In the genomic region with DNA sequence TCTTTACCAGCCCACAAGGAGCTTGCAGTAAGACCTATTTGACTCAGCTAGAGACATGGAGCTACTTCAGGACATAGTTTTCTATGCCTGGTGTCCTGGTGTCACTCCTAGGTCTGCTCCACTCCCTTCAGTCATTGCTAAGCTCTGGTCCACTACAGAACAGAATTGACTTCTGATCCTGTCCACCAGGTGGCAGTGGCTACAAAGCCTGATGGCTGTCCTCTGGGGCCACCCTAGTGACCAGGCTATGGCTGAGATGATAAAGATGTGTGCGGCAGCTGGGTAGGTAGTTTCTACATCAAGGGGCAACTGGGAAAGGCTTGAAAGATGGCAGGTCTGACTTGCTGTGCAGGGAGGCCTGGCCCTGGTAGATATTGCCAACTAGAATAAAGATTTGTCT, we compare ENCODE assay signal across 8 mouse cellular contexts. TPM values are rescaled to one million over a fixed set of nuclear protein-coding genes. Genes with fewer than 3 reads are reported as not detected.
DNase-seq lines count a peak whose midpoint lies in the region; ATAC-seq and TF ChIP-seq lines count a peak whose summit lies in the region.

No protein-coding gene starts in this region.

- DNase-seq in thymus, postnatal 14 days = peak; percentile 40
- no peak for DNase-seq in thymus, postnatal 10 days (ENCODE audit: low spot score in 2 of 2)
- peak; percentile 78 to 80 for DNase-seq in cerebellum, adult 2 months
- DNase-seq in frontal cortex, postnatal 36 days (ENCODE audit: low spot score in 2 of 2) = peak; percentile 56 to 74
- peak; percentile 78 for DNase-seq in intestine, embryonic 14.5 days (ENCODE audit: low spot score)
- DNase-seq in splenic B cell, adult 2 months (ENCODE audit: low read depth, low spot score) = peak; percentile 66

- no peaks in the 10 kb centered on the region for H3K9me3 ChIP-seq in intestine, embryonic 14.5 days (ENCODE audit: control insufficient read depth, low read length)
- H3K9me3 ChIP-seq in limb, embryonic 12.5 days = no peaks in the 10 kb centered on the region
- no peaks in the 10 kb centered on the region for H3K9me3 ChIP-seq in midbrain, embryonic 15.5 days

- no peak overlapping the region for H3K27ac ChIP-seq in cerebellum, adult 2 months (ENCODE audit: insufficient read depth, low read length)
- H3K27ac ChIP-seq in intestine, embryonic 14.5 days (ENCODE audit: low read depth) = no peak overlapping the region
- no peak overlapping the region for H3K27ac ChIP-seq in limb, embryonic 12.5 days
- no peak overlapping the region for H3K27ac ChIP-seq in midbrain, embryonic 15.5 days

- no peak overlapping the region for H3K9ac ChIP-seq in intestine, embryonic 14.5 days (ENCODE audit: low read length)
- H3K9ac ChIP-seq in limb, embryonic 12.5 days (replicated peaks) = no peak overlapping the region
- H3K9ac ChIP-seq in midbrain, embryonic 15.5 days = no peak overlapping the region

- peaks cover 18% of the 10 kb centered on the region for H3K36me3 ChIP-seq in intestine, embryonic 14.5 days (ENCODE audit: control insufficient read depth, insufficient read depth, low read length)
- H3K36me3 ChIP-seq in limb, embryonic 12.5 days = peaks cover 34% of the 10 kb centered on the region
- peaks cover 4% of the 10 kb centered on the region; the same call in 1 of the 2 replicates for H3K36me3 ChIP-seq in midbrain, embryonic 15.5 days (replicated peaks)
- peaks cover 7% of the 10 kb centered on the region; the same call in 1 of the 2 replicates for H3K36me3 ChIP-seq in splenic B cell, adult 2 months (ENCODE audit: control insufficient read depth, insufficient read depth, low read length, poor library complexity, severe bottlenecking)

- no peaks in the 10 kb centered on the region for H3K27me3 ChIP-seq in cerebellum, adult 2 months (ENCODE audit: control insufficient read depth, insufficient read depth, low read length)
- no peaks in the 10 kb centered on the region for H3K27me3 ChIP-seq in intestine, embryonic 14.5 days (replicated peaks; ENCODE audit: control insufficient read depth, insufficient read depth, low read length)
- no peaks in the 10 kb centered on the region for H3K27me3 ChIP-seq in limb, embryonic 12.5 days
- no peaks in the 10 kb centered on the region for H3K27me3 ChIP-seq in midbrain, embryonic 15.5 days (replicated peaks)
- no peaks in the 10 kb centered on the region for H3K27me3 ChIP-seq in splenic B cell, adult 2 months (ENCODE audit: control insufficient read depth, insufficient read depth, low read length, poor library complexity, severe bottlenecking)

- TF ChIP-seq POLR2A in cerebellum, adult 2 months (IDR thresholded peaks at IDR 0.05; ENCODE audit: borderline replicate concordance, insufficient read depth, low read length) = no peak

- H3K4me2 ChIP-seq in intestine, embryonic 14.5 days (ENCODE audit: low read length) = no peak overlapping the region
- H3K4me2 ChIP-seq in limb, embryonic 12.5 days = no peak overlapping the region
- H3K4me2 ChIP-seq in midbrain, embryonic 15.5 days = no peak overlapping the region

- peaks cover 4% of the 10 kb centered on the region for H3K4me1 ChIP-seq in cerebellum, adult 2 months (ENCODE audit: control insufficient read depth, insufficient read depth, low read length)
- no peaks in the 10 kb centered on the region for H3K4me1 ChIP-seq in intestine, embryonic 14.5 days (replicated peaks; ENCODE audit: control insufficient read depth, insufficient read depth, low read length)
- H3K4me1 ChIP-seq in limb, embryonic 12.5 days (replicated peaks) = no peaks in the 10 kb centered on the region
- no peaks in the 10 kb centered on the region for H3K4me1 ChIP-seq in midbrain, embryonic 15.5 days

- TF ChIP-seq CTCF in cerebellum, adult 2 months (IDR thresholded peaks at IDR 0.05; ENCODE audit: borderline replicate concordance, insufficient read depth, low read depth, low read length) = peak; percentile 87

- H3K4me3 ChIP-seq in cerebellum, adult 2 months (replicated peaks; ENCODE audit: insufficient read depth, low read depth, low read length) = no peak overlapping the region
- no peak overlapping the region for H3K4me3 ChIP-seq in intestine, embryonic 14.5 days (ENCODE audit: low read depth, low read length)
- H3K4me3 ChIP-seq in limb, embryonic 12.5 days (replicated peaks) = no peak overlapping the region
- H3K4me3 ChIP-seq in midbrain, embryonic 15.5 days = no peak overlapping the region

- ATAC-seq in intestine, embryonic 14.5 days (replicated peaks; ENCODE audit: low FRiP score, low TSS enrichment, low read depth) = peak; percentile 42
- peak; percentile 33; the same call in 1 of the 2 replicates for ATAC-seq in limb, embryonic 12.5 days (ENCODE audit: insufficient number of reproducible peaks, insufficient read depth, low FRiP score, low TSS enrichment, low read depth)
- ATAC-seq in midbrain, embryonic 15.5 days (replicated peaks) = peak; percentile 57

- 14% methylated on average over 1 of the region's 1 CpGs for WGBS in cerebellum, adult 2 months
- 26% methylated on average over 1 of the region's 1 CpGs for WGBS in intestine, embryonic 14.5 days
- 54% methylated on average over 1 of the region's 1 CpGs for WGBS in limb, embryonic 12.5 days
- 32% methylated on average over 1 of the region's 1 CpGs for WGBS in midbrain, embryonic 15.5 days

RNA-seq across cellular contexts. Expression of gene Slc45a1, which starts 26.5 kb away (rescaled TPM):
- polyA plus RNA-seq in cerebellum, adult 2 months (2012; rRNA removed) = 49.1 and 54.9 TPM in 2 replicates
- polyA plus RNA-seq in intestine, embryonic 14.5 days (2014; fragmentation: Nextera tagmentation; extraction: Ambion mirVana) = 1.4 TPM in 2 replicates
- polyA plus RNA-seq in limb, embryonic 12.5 days (2016; fragmentation: Nextera tagmentation; extraction: Ambion mirVana) = 0.70 and 0.84 TPM in 2 replicates
- polyA plus RNA-seq in midbrain, embryonic 15.5 days (2015; fragmentation: Nextera tagmentation; extraction: Ambion mirVana) = 36.3 and 38.0 TPM in 2 replicates

Comparison
In these comparisons a context has a peak if more than half of its experiments do, and no peak if none do; other contexts are left out.
1. DNase-seq: peak in thymus, postnatal 14 days (single experiment), cerebellum, adult 2 months (2 of 2), frontal cortex, postnatal 36 days (2 of 2), intestine, embryonic 14.5 days (single experiment) and splenic B cell, adult 2 months (single experiment); none in thymus, postnatal 10 days (0 of 2).
2. RNA of gene Slc45a1, which starts 26.5 kb away (polyA plus RNA-seq): 49.1 to 54.9 TPM in cerebellum, adult 2 months and 36.3 to 38.0 TPM in midbrain, embryonic 15.5 days; 1.4 TPM in intestine, embryonic 14.5 days and 0.70 to 0.84 TPM in limb, embryonic 12.5 days; every median in the first group is over 10 times any median in the second.
3. Peak in every context shown above with its lines, with median percentiles within 50 percentile points of each other: ATAC-seq.